Mouse (Mus musculus) cerebellum, adult 9-11 months (tissue): ENCODE data around the gene Rab36.
A peak's percentile ranks its signal among the peaks of the same experiment; 100 is the strongest.

ENCODE experiments used
- DNase-seq: peaks from one replicate; pipeline ENCODE4 v3.0.0; 2022

Gene Rab36

GRCm38 (mm10) chr10:75048711-75049110, 11.9 kb downstream of the Rab36 start:
- DNase-seq = no peak

GRCm38 (mm10) chr10:75051364-75052074, 14.7 kb downstream of the Rab36 start:
- DNase-seq = peak; percentile 42

- DNase-seq = no peak
Observed at GRCm38 (mm10) chr10:75052902-75053301, 16.0 kb downstream of the Rab36 start.

GRCm38 (mm10) chr10:75053655-75054054, 16.8 kb downstream of the Rab36 start:
- no peak for DNase-seq

GRCm38 (mm10) chr10:75054125-75054524, 17.3 kb downstream of the Rab36 start:
- DNase-seq = no peak

- DNase-seq = no peak
Observed at GRCm38 (mm10) chr10:75055672-75056071, 18.8 kb downstream of the Rab36 start.

- no peak for DNase-seq
Observed at GRCm38 (mm10) chr10:75056255-75056654, 19.4 kb downstream of the Rab36 start.

GRCm38 (mm10) chr10:75058336-75058735, 21.5 kb downstream of the Rab36 start:
- DNase-seq = no peak

GRCm38 (mm10) chr10:75058761-75059395, 22.0 kb downstream of the Rab36 start:
- peak; percentile 46 for DNase-seq

GRCm38 (mm10) chr10:75059396-75059795, 22.5 kb downstream of the Rab36 start:
- DNase-seq = peak; percentile 77

GRCm38 (mm10) chr10:75060217-75060842, 23.5 kb downstream of the Rab36 start, which contains the start of gene Bcr:
Gene Bcr (plus strand): TSS chr10:75060592.
- peak; percentile 84 for DNase-seq

GRCm38 (mm10) chr10:75060843-75061235, 24.0 kb downstream of the Rab36 start:
- DNase-seq = peak; percentile 56

GRCm38 (mm10) chr10:75061341-75062188, 24.7 kb downstream of the Rab36 start:
- peak; percentile 43 for DNase-seq

GRCm38 (mm10) chr10:75062189-75062561, 25.3 kb downstream of the Rab36 start:
- peak; percentile 49 for DNase-seq

GRCm38 (mm10) chr10:75062621-75063020, 25.8 kb downstream of the Rab36 start:
- no peak for DNase-seq

GRCm38 (mm10) chr10:75063301-75063965, 26.6 kb downstream of the Rab36 start:
- DNase-seq = no peak

- DNase-seq = no peak
Observed at GRCm38 (mm10) chr10:75065691-75066090, 28.8 kb downstream of the Rab36 start.

- DNase-seq = no peak
Observed at GRCm38 (mm10) chr10:75067446-75067845, 30.6 kb downstream of the Rab36 start.

GRCm38 (mm10) chr10:75068086-75068485, 31.2 kb downstream of the Rab36 start:
- no peak for DNase-seq

GRCm38 (mm10) chr10:75068624-75069328, 31.9 kb downstream of the Rab36 start:
- DNase-seq = no peak

- no peak for DNase-seq
Observed at GRCm38 (mm10) chr10:75070281-75070976, 33.6 kb downstream of the Rab36 start.
